Mouse (Mus musculus): ENCODE results near the gene Tuba1b. TPM values are rescaled to one million over a fixed set of nuclear protein-coding genes. Genes with fewer than 3 reads are reported as not detected.
"Not testable (repeated sequence)": the region's sequence is repeated elsewhere in the genome, so short reads cannot be mapped to it uniquely, and the experiment has no call there.

Gene Tuba1b
- polyA plus RNA-seq, 1 experiment from 2014 or later = 1,223 TPM

- peak overlapping the region; percentile 24; the same call in 1 of the 2 replicates for H3K9ac ChIP-seq
- no peak overlapping the region for H3K4me3 ChIP-seq (replicated peaks; ENCODE audit: low read length)
- H3K36me3 ChIP-seq (replicated peaks; ENCODE audit: control insufficient read depth, insufficient read depth) = peaks cover 14% of the 10 kb centered on the region
- WGBS = 76% methylated on average over 3 of the region's 3 CpGs
- no peaks in the 10 kb centered on the region for H3K27me3 ChIP-seq (ENCODE audit: control insufficient read depth, insufficient read depth, low read length)
- no peak overlapping the region for H3K4me2 ChIP-seq (replicated peaks)
- H3K4me1 ChIP-seq (replicated peaks; ENCODE audit: control insufficient read depth, insufficient read depth, low read length) = peaks cover 24% of the 10 kb centered on the region
- DNase-seq (ENCODE audit: low spot score) = no peak
- ATAC-seq (ENCODE audit: low FRiP score) = no peak
- no peak overlapping the region for H3K27ac ChIP-seq
- no peaks in the 10 kb centered on the region for H3K9me3 ChIP-seq (ENCODE audit: control insufficient read depth, low read length)
Measured at GRCm38 (mm10) chr15:98930998-98931397, 3.4 kb downstream of the Tuba1b start.

GRCm38 (mm10) chr15:98930017-98930734, 4.2 kb downstream of the Tuba1b start:
- H3K27me3 ChIP-seq (ENCODE audit: control insufficient read depth, insufficient read depth, low read length) = no peaks in the 10 kb centered on the region

GRCm38 (mm10) chr15:98928598-98929240, 5.6 kb downstream of the Tuba1b start:
- 15% methylated on average over 13 of the region's 13 CpGs for WGBS
- ATAC-seq (ENCODE audit: low FRiP score) (peak; percentile 55; the same call in 1 of the 2 replicates), DNase-seq (ENCODE audit: low spot score) (peak; percentile 76)
- Histone ChIP-seq H3K27ac (no peak overlapping the region), H3K9ac (no peak overlapping the region), H3K9me3 (ENCODE audit: control insufficient read depth, low read length) (no peaks in the 10 kb centered on the region), H3K4me2 (replicated peaks) (peak overlapping the region; percentile 8), H3K4me1 (replicated peaks; ENCODE audit: control insufficient read depth, insufficient read depth, low read length) (peaks cover 13% of the 10 kb centered on the region), H3K27me3 (ENCODE audit: control insufficient read depth, insufficient read depth, low read length) (no peaks in the 10 kb centered on the region), H3K36me3 (replicated peaks; ENCODE audit: control insufficient read depth, insufficient read depth) (peaks cover 14% of the 10 kb centered on the region), H3K4me3 (replicated peaks; ENCODE audit: low read length) (no peak overlapping the region)

More at GRCm38 (mm10) chr15:98930017-98930734, 4.2 kb downstream of the Tuba1b start:
- Histone ChIP-seq H3K4me1 (replicated peaks; ENCODE audit: control insufficient read depth, insufficient read depth, low read length) (peaks cover 16% of the 10 kb centered on the region), H3K4me2 (replicated peaks) (no peak overlapping the region), H3K27ac (no peak overlapping the region), H3K4me3 (replicated peaks; ENCODE audit: low read length) (no peak overlapping the region), H3K36me3 (replicated peaks; ENCODE audit: control insufficient read depth, insufficient read depth) (peaks cover 14% of the 10 kb centered on the region), H3K9ac (no peak overlapping the region), H3K9me3 (ENCODE audit: control insufficient read depth, low read length) (no peaks in the 10 kb centered on the region)
- 59% methylated on average over 8 of the region's 8 CpGs for WGBS
- no peak for DNase-seq (ENCODE audit: low spot score)
- no peak for ATAC-seq (ENCODE audit: low FRiP score)

GRCm38 (mm10) chr15:98927566-98927965, 6.8 kb downstream of the Tuba1b start:
- ATAC-seq (ENCODE audit: low FRiP score) (no peak), DNase-seq (ENCODE audit: low spot score) (no peak)
- H3K9me3 ChIP-seq (ENCODE audit: control insufficient read depth, low read length) = no peaks in the 10 kb centered on the region
- no peak overlapping the region for H3K4me2 ChIP-seq (replicated peaks)
- H3K36me3 ChIP-seq (replicated peaks; ENCODE audit: control insufficient read depth, insufficient read depth) = peaks cover 14% of the 10 kb centered on the region
- H3K9ac ChIP-seq = no peak overlapping the region
- no peak overlapping the region for H3K27ac ChIP-seq
- no peaks in the 10 kb centered on the region for H3K27me3 ChIP-seq (ENCODE audit: control insufficient read depth, insufficient read depth, low read length)
- 85% methylated on average over 5 of the region's 5 CpGs for WGBS
- peaks cover 13% of the 10 kb centered on the region for H3K4me1 ChIP-seq (replicated peaks; ENCODE audit: control insufficient read depth, insufficient read depth, low read length)
- H3K4me3 ChIP-seq (replicated peaks; ENCODE audit: low read length) = no peak overlapping the region

GRCm38 (mm10) chr15:98924682-98925081, 9.7 kb downstream of the Tuba1b start:
- Histone ChIP-seq H3K4me2 (replicated peaks) (no peak overlapping the region), H3K27me3 (ENCODE audit: control insufficient read depth, insufficient read depth, low read length) (no peaks in the 10 kb centered on the region), H3K36me3 (replicated peaks; ENCODE audit: control insufficient read depth, insufficient read depth) (no peaks in the 10 kb centered on the region), H3K9me3 (ENCODE audit: control insufficient read depth, low read length) (no peaks in the 10 kb centered on the region), H3K27ac (no peak overlapping the region), H3K9ac (no peak overlapping the region), H3K4me1 (replicated peaks; ENCODE audit: control insufficient read depth, insufficient read depth, low read length) (peaks cover 8% of the 10 kb centered on the region), H3K4me3 (replicated peaks; ENCODE audit: low read length) (no peak overlapping the region)
- WGBS = 85% methylated on average over 3 of the region's 3 CpGs
- no peak for ATAC-seq (ENCODE audit: low FRiP score)
- DNase-seq (ENCODE audit: low spot score) = no peak

GRCm38 (mm10) chr15:98923031-98923537, 11.3 kb downstream of the Tuba1b start:
- no peak overlapping the region for H3K27ac ChIP-seq
- no peak for DNase-seq (ENCODE audit: low spot score)
- H3K4me1 ChIP-seq (replicated peaks; ENCODE audit: control insufficient read depth, insufficient read depth, low read length) = peaks cover 5% of the 10 kb centered on the region; the same call in 1 of the 2 replicates
- H3K9me3 ChIP-seq (ENCODE audit: control insufficient read depth, low read length) = no peaks in the 10 kb centered on the region
- H3K4me3 ChIP-seq (replicated peaks; ENCODE audit: low read length) = no peak overlapping the region
- H3K27me3 ChIP-seq (ENCODE audit: control insufficient read depth, insufficient read depth, low read length) = no peaks in the 10 kb centered on the region
- WGBS = 84% methylated on average over 2 of the region's 2 CpGs
- H3K4me2 ChIP-seq (replicated peaks) = no peak overlapping the region
- no peaks in the 10 kb centered on the region for H3K36me3 ChIP-seq (replicated peaks; ENCODE audit: control insufficient read depth, insufficient read depth)
- no peak for ATAC-seq (ENCODE audit: low FRiP score)
- H3K9ac ChIP-seq = no peak overlapping the region

GRCm38 (mm10) chr15:98922581-98922980, 11.8 kb downstream of the Tuba1b start:
- Histone ChIP-seq H3K9me3 (ENCODE audit: control insufficient read depth, low read length) (no peaks in the 10 kb centered on the region), H3K9ac (no peak overlapping the region), H3K27me3 (ENCODE audit: control insufficient read depth, insufficient read depth, low read length) (no peaks in the 10 kb centered on the region), H3K36me3 (replicated peaks; ENCODE audit: control insufficient read depth, insufficient read depth) (no peaks in the 10 kb centered on the region), H3K4me1 (replicated peaks; ENCODE audit: control insufficient read depth, insufficient read depth, low read length) (peaks cover 5% of the 10 kb centered on the region; the same call in 1 of the 2 replicates), H3K27ac (no peak overlapping the region), H3K4me3 (replicated peaks; ENCODE audit: low read length) (no peak overlapping the region), H3K4me2 (replicated peaks) (no peak overlapping the region)
- no peak for DNase-seq (ENCODE audit: low spot score)
- ATAC-seq (ENCODE audit: low FRiP score) = no peak
- WGBS = 50% methylated on average over 3 of the region's 3 CpGs

GRCm38 (mm10) chr15:98921510-98921909, 12.9 kb downstream of the Tuba1b start:
- H3K36me3 ChIP-seq (replicated peaks; ENCODE audit: control insufficient read depth, insufficient read depth) = no peaks in the 10 kb centered on the region
- peaks cover 9% of the 10 kb centered on the region for H3K4me1 ChIP-seq (replicated peaks; ENCODE audit: control insufficient read depth, insufficient read depth, low read length)
- H3K9ac ChIP-seq = no peak overlapping the region
- no peaks in the 10 kb centered on the region for H3K27me3 ChIP-seq (ENCODE audit: control insufficient read depth, insufficient read depth, low read length)
- H3K4me3 ChIP-seq (replicated peaks; ENCODE audit: low read length) = no peak overlapping the region
- no peak for ATAC-seq (ENCODE audit: low FRiP score)
- WGBS = 86% methylated on average over 5 of the region's 5 CpGs
- no peak overlapping the region for H3K4me2 ChIP-seq (replicated peaks)
- no peaks in the 10 kb centered on the region for H3K9me3 ChIP-seq (ENCODE audit: control insufficient read depth, low read length)
- DNase-seq (ENCODE audit: low spot score) = no peak
- H3K27ac ChIP-seq = no peak overlapping the region

GRCm38 (mm10) chr15:98918499-98918895, 15.9 kb downstream of the Tuba1b start:
- H3K4me3 ChIP-seq (replicated peaks; ENCODE audit: low read length) = peak overlapping the region; percentile 92
- peaks cover 27% of the 10 kb centered on the region for H3K4me1 ChIP-seq (replicated peaks; ENCODE audit: control insufficient read depth, insufficient read depth, low read length)
- 30% methylated on average over 8 of the region's 8 CpGs for WGBS
- H3K27me3 ChIP-seq (ENCODE audit: control insufficient read depth, insufficient read depth, low read length); ATAC-seq (ENCODE audit: low FRiP score); H3K9me3 ChIP-seq (ENCODE audit: control insufficient read depth, low read length); DNase-seq (ENCODE audit: low spot score): not testable (repeated sequence)
- H3K9ac ChIP-seq = peak overlapping the region; percentile 90
- peak overlapping the region; percentile 76 for H3K4me2 ChIP-seq (replicated peaks)
- H3K36me3 ChIP-seq (replicated peaks; ENCODE audit: control insufficient read depth, insufficient read depth) = peaks cover 12% of the 10 kb centered on the region; the same call in 1 of the 2 replicates
- H3K27ac ChIP-seq = peak overlapping the region; percentile 97
